Mouse (Mus musculus) spleen, adult 2 months (tissue): ENCODE data around the gene Prpf4.

ENCODE experiments used
- CTCF ChIP-seq: fragments of 200-500 bp; IDR thresholded peaks from 2 replicates; pipeline ENCODE4 v1.5.1; 2011; ENCODE audit warnings: mild to moderate bottlenecking, inconsistent platforms; ENCODE audit not compliant: insufficient read depth, insufficient read length, insufficient replicate concordance; ENCODE audit errors: extremely low read depth
- POLR2A ChIP-seq: fragments of 200-500 bp; IDR thresholded peaks from 2 replicates; pipeline ENCODE4 v1.6.1; 2011; ENCODE audit warnings: low read depth, low read length, inconsistent platforms

- TF ChIP-seq POLR2A (no peak), CTCF (no peak)
These were observed 21.0 kb downstream of the Prpf4 start for GRCm38 (mm10) chr4:62429616-62430015.
